Mouse (Mus musculus) limb, embryonic 14.5 days (tissue): ENCODE measurements at regions not wholly inside any gene's neighbourhood (a gene's known extent, or its start where the extent isn't known, plus 50 kb on each side); places are given as distances from the start of the nearest gene placed in this dataset.
"Not testable (repeated sequence)": the region's sequence is repeated elsewhere in the genome, so short reads cannot be mapped to it uniquely, and the experiment has no call there.

Source experiments
- ATAC-seq: fragments of 200-750 bp; cut with Nextera tagmentation; 2 replicates; pipeline ENCODE4 v1.8.0; 2017; ENCODE audit warnings: low read depth, moderate number of reproducible peaks, moderate TSS enrichment; ENCODE audit not compliant: low FRiP score
- DNase-seq: peaks from one replicate; pipeline ENCODE4 v3.0.0-alpha.2; 2015; ENCODE audit warnings: low spot score
- H3K27ac ChIP-seq: fragments of 300-500 bp; sonication (generic); replicated peaks from 2 replicates; pipeline ENCODE4 v1.5.1; 2014; ENCODE audit warnings: low read depth, mild to moderate bottlenecking, low read length, moderate library complexity, mixed read lengths
- H3K27me3 ChIP-seq: fragments of 300-500 bp; sonication (generic); 2 replicates; pipeline ENCODE4 v1.6.1; 2014; ENCODE audit warnings: low read length, mixed read lengths; ENCODE audit not compliant: control insufficient read depth, insufficient read depth
- H3K36me3 ChIP-seq: fragments of 300-500 bp; sonication (generic); 2 replicates; pipeline ENCODE4 v1.6.1; 2014; ENCODE audit warnings: mild to moderate bottlenecking, low read length, moderate library complexity, mixed read lengths; ENCODE audit not compliant: control insufficient read depth, insufficient read depth
- H3K4me1 ChIP-seq: fragments of 300-500 bp; sonication (generic); 2 replicates; pipeline ENCODE4 v1.6.1; 2014; ENCODE audit warnings: antibody characterized with exemption, low read length, mixed read lengths; ENCODE audit not compliant: control insufficient read depth, insufficient read depth
- H3K4me2 ChIP-seq: fragments of 300-500 bp; sonication (generic); replicated peaks from 2 replicates; pipeline ENCODE4 v1.6.1; 2014; ENCODE audit warnings: low read depth, mild to moderate bottlenecking, low read length, moderate library complexity; ENCODE audit not compliant: severe bottlenecking
- H3K4me3 ChIP-seq: fragments of 300-500 bp; sonication (generic); replicated peaks from 2 replicates; pipeline ENCODE4 v1.5.1; 2014; ENCODE audit warnings: low read length
- H3K9ac ChIP-seq: fragments of 300-500 bp; sonication (generic); 2 replicates; pipeline ENCODE4 v1.6.1; 2014; ENCODE audit warnings: mild to moderate bottlenecking, low read depth, low read length, moderate library complexity; ENCODE audit not compliant: severe bottlenecking
- H3K9me3 ChIP-seq: fragments of 300-500 bp; sonication (generic); 2 replicates; pipeline ENCODE4 v1.6.1; 2016; ENCODE audit warnings: low read length; ENCODE audit not compliant: control insufficient read depth
- POLR2A ChIP-seq: fragments of 200-500 bp; IDR thresholded peaks from 2 replicates; pipeline ENCODE4 v1.8.0; 2012; ENCODE audit warnings: inconsistent platforms, mild to moderate bottlenecking, moderate library complexity, borderline replicate concordance; ENCODE audit not compliant: insufficient read depth, insufficient read length; ENCODE audit errors: extremely low read depth
- WGBS: fragments of 180-500 bp; shearing (Covaris S2); extraction: QIAGEN DNeasy Blood & Tissue Kit; methylation state at CpG from one replicate; pipeline ENCODE4 v1.1.7; 2014; 5-methylcytosine and 5-hydroxymethylcytosine counted together

GRCm38 (mm10) chr17:27294208-27294604 lies 89.9 kb upstream of the Lemd2 start:
- no peaks in the 10 kb centered on the region for H3K36me3 ChIP-seq
- no peak overlapping the region for H3K4me3 ChIP-seq
- H3K4me1 ChIP-seq = no peaks in the 10 kb centered on the region
- peaks cover 4% of the 10 kb centered on the region for H3K9me3 ChIP-seq
- no peak overlapping the region for H3K9ac ChIP-seq
- no peak overlapping the region for H3K4me2 ChIP-seq
- no peaks in the 10 kb centered on the region for H3K27me3 ChIP-seq
- H3K27ac ChIP-seq = no peak overlapping the region
- DNase-seq (no peak), ATAC-seq (peak; percentile 30; the same call in 1 of the 2 replicates)
- 29% methylated on average over 5 of the region's 5 CpGs for WGBS
- TF ChIP-seq POLR2A = no peak

- TF ChIP-seq POLR2A = no peak
- whole genome bisulfite sequencing = 75% methylated on average over 14 of the region's 14 CpGs
Measured at GRCm38 (mm10) chr17:27293586-27294207, 89.4 kb upstream of the Lemd2 start.

GRCm38 (mm10) chr17:27291673-27292072 lies 87.4 kb upstream of the Lemd2 start:
- H3K4me2 ChIP-seq = no peak overlapping the region
- no peaks in the 10 kb centered on the region for H3K4me1 ChIP-seq
- no peak for DNase-seq
- H3K27me3 ChIP-seq = no peaks in the 10 kb centered on the region
- no peaks in the 10 kb centered on the region for H3K36me3 ChIP-seq
- 64% methylated on average over 10 of the region's 10 CpGs for WGBS
- no peak overlapping the region for H3K27ac ChIP-seq
- ATAC-seq = no peak
- peaks cover 4% of the 10 kb centered on the region for H3K9me3 ChIP-seq
- H3K4me3 ChIP-seq = no peak overlapping the region
- TF ChIP-seq POLR2A = no peak
- no peak overlapping the region for H3K9ac ChIP-seq

More at GRCm38 (mm10) chr17:27293586-27294207, 89.4 kb upstream of the Lemd2 start:
- H3K9ac ChIP-seq = no peak overlapping the region
- H3K36me3 ChIP-seq = no peaks in the 10 kb centered on the region
- H3K4me2 ChIP-seq = no peak overlapping the region
- H3K9me3 ChIP-seq = peaks cover 4% of the 10 kb centered on the region
- no peak overlapping the region; the same call in 1 of the 2 replicates for H3K27ac ChIP-seq
- DNase-seq (no peak), ATAC-seq (peak; percentile 9; the same call in 1 of the 2 replicates)
- no peaks in the 10 kb centered on the region for H3K27me3 ChIP-seq
- no peaks in the 10 kb centered on the region for H3K4me1 ChIP-seq
- no peak overlapping the region for H3K4me3 ChIP-seq

- 94% methylated on average over 14 of the region's 14 CpGs for WGBS
- Histone ChIP-seq H3K27ac (no peak overlapping the region), H3K27me3 (no peaks in the 10 kb centered on the region), H3K4me1 (no peaks in the 10 kb centered on the region), H3K4me3 (no peak overlapping the region), H3K4me2 (no peak overlapping the region), H3K9ac (no peak overlapping the region), H3K36me3 (no peaks in the 10 kb centered on the region), H3K9me3 (peaks cover 4% of the 10 kb centered on the region)
- no peak for TF ChIP-seq POLR2A
- ATAC-seq (no peak), DNase-seq (no peak)
Measured at GRCm38 (mm10) chr17:27291176-27291575, 86.9 kb upstream of the Lemd2 start.

- WGBS = 94% methylated on average over 16 of the region's 16 CpGs
- no peak for ATAC-seq
- no peaks in the 10 kb centered on the region for H3K36me3 ChIP-seq
Measured at GRCm38 (mm10) chr17:27290311-27290710, 86.0 kb upstream of the Lemd2 start.

GRCm38 (mm10) chr17:27289804-27290203 lies 85.5 kb upstream of the Lemd2 start:
- not testable (repeated sequence) for DNase-seq, H3K36me3 ChIP-seq, H3K4me1 ChIP-seq, H3K27ac ChIP-seq, ATAC-seq, H3K4me3 ChIP-seq, H3K9me3 ChIP-seq, H3K9ac ChIP-seq, H3K27me3 ChIP-seq, H3K4me2 ChIP-seq
- 97% methylated on average over 13 of the region's 15 CpGs for WGBS

More at GRCm38 (mm10) chr17:27290311-27290710, 86.0 kb upstream of the Lemd2 start:
- Histone ChIP-seq H3K4me3 (no peak overlapping the region), H3K9me3 (peaks cover 4% of the 10 kb centered on the region), H3K27ac (no peak overlapping the region), H3K4me1 (no peaks in the 10 kb centered on the region), H3K9ac (no peak overlapping the region), H3K27me3 (no peaks in the 10 kb centered on the region), H3K4me2 (no peak overlapping the region)
- DNase-seq = no peak
- no peak for TF ChIP-seq POLR2A

- H3K4me3 ChIP-seq, ATAC-seq, H3K36me3 ChIP-seq, H3K27ac ChIP-seq, DNase-seq, H3K4me2 ChIP-seq, H3K9ac ChIP-seq, H3K4me1 ChIP-seq, H3K9me3 ChIP-seq, H3K27me3 ChIP-seq: not testable (repeated sequence)
- WGBS = 96% methylated on average over 9 of the region's 10 CpGs
Measured at GRCm38 (mm10) chr17:27287986-27288385, 83.7 kb upstream of the Lemd2 start.
